Mouse (Mus musculus): ENCODE measurements around the gene Nr2c2ap.

DNA sequence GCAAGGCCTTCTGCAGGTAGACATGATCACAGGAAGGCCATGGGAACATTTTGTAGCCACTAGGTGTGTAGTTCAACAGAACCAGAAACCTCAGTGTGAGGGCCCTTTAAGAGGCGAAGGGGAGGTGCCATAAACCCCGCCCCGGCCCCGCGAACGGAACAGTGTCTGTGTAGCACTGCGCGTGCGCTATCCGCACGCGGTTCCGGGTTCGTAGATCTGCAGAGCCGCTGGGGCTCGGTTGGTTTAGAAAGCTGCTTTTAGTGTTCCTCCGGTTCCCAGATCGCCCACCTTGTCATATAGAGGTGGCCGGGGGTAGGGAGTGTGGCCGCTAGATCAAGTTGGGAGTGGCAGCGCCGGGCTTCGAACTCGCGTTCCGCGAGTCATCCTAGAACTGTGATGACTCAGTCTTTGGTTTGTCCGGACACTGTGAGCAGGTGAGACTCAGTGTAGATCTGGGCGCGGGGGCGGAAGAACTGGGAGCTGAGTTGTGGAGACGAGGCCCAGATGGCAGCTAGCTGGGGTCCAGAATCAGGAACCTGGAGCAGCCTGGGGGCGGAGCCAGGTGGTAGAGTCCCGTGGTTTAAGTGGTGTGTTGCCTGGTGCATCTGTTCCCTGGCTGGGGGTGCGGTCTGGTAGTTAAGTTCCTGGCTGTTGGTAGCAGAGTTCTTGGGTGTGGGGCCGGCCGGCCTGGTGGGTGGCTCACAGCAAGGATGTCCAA, at the start of gene Nr2c2ap:
- TF ChIP-seq POLR2A (IDR thresholded peaks at IDR 0.05; ENCODE audit: low read depth, low read length) (no peak), CTCF (conservative IDR thresholded peaks at IDR 0.05; ENCODE audit: insufficient read depth, insufficient read length, low read depth, low read length) (no peak)

Measured in kidney, adult 2 months (tissue).